Mouse (Mus musculus) neural tube, embryonic 14.5 days (tissue): ENCODE measurements around the gene Wdr90. TPM values are rescaled to one million over a fixed set of nuclear protein-coding genes. Genes with fewer than 3 reads are reported as not detected.

ENCODE experiments used
- ATAC-seq: fragments of 200-750 bp; cut with Nextera tagmentation; 2 replicates; pipeline ENCODE4 v1.8.0; 2017; ENCODE audit warnings: low read depth, mild to moderate bottlenecking, moderate TSS enrichment, moderate library complexity
- H3K27ac ChIP-seq: fragments of 300-500 bp; sonication (generic); 2 replicates; pipeline ENCODE4 v1.5.1; 2014; ENCODE audit warnings: low read depth, mild to moderate bottlenecking, control low read depth, low read length, moderate library complexity, mixed read lengths
- H3K27me3 ChIP-seq: fragments of 300-500 bp; sonication (generic); 2 replicates; pipeline ENCODE4 v1.6.1; 2014; ENCODE audit warnings: low read length; ENCODE audit not compliant: control insufficient read depth, insufficient read depth
- H3K36me3 ChIP-seq: fragments of 300-500 bp; sonication (generic); 2 replicates; pipeline ENCODE4 v1.6.1; 2014; ENCODE audit warnings: low read length, mixed read lengths; ENCODE audit not compliant: control insufficient read depth, insufficient read depth
- H3K4me1 ChIP-seq: fragments of 300-500 bp; sonication (generic); 2 replicates; pipeline ENCODE4 v1.6.1; 2014; ENCODE audit warnings: low read length; ENCODE audit not compliant: control insufficient read depth, insufficient read depth
- H3K4me2 ChIP-seq: fragments of 300-500 bp; sonication (generic); 2 replicates; pipeline ENCODE4 v1.6.1; 2014; ENCODE audit warnings: mild to moderate bottlenecking, low read depth, low read length, control low read depth
- H3K4me3 ChIP-seq: fragments of 300-500 bp; sonication (generic); 2 replicates; pipeline ENCODE4 v1.5.1; 2014; ENCODE audit warnings: low read depth, low read length, control low read depth, mixed read lengths
- H3K9ac ChIP-seq: fragments of 300-500 bp; sonication (generic); replicated peaks from 2 replicates; pipeline ENCODE4 v1.6.1; 2014; ENCODE audit warnings: low read depth, mild to moderate bottlenecking, control low read depth, low read length, mixed read lengths
- H3K9me3 ChIP-seq: fragments of 300-500 bp; sonication (generic); 2 replicates; pipeline ENCODE4 v1.6.1; 2016; ENCODE audit warnings: low read length; ENCODE audit not compliant: control insufficient read depth
- WGBS: fragments of 180-500 bp; shearing (Covaris S2); extraction: QIAGEN DNeasy Blood & Tissue Kit; methylation state at CpG from one replicate; pipeline ENCODE4 v1.1.7; 2014; 5-methylcytosine and 5-hydroxymethylcytosine counted together
- microRNA-seq: library from miRNA; unstranded; fragments of <30 nt; microRNA quantifications from one replicate; pipeline ENCODE4, GENCODE M21; 2016
- polyA plus RNA-seq: library from polyadenylated mRNA; unstranded; fragments of >200 nt; fragmentation: Nextera tagmentation; extraction: Ambion mirVana; gene quantifications from 2 replicates; pipeline ENCODE4 v1.2.1, GENCODE M21; 2014

The Wdr90 gene
- polyA plus RNA-seq, 1 experiment from 2014 or later = 12.1 TPM

- no peaks in the 10 kb centered on the region for H3K36me3 ChIP-seq
- H3K27ac ChIP-seq = peak within 1 kb of the TSS; percentile 57
- H3K4me1 ChIP-seq = peaks cover 32% of the 10 kb centered on the region
- H3K4me3 ChIP-seq = peak within 1 kb of the TSS; percentile 49
- H3K27me3 ChIP-seq = no peaks in the 10 kb centered on the region
- H3K4me2 ChIP-seq = peak within 1 kb of the TSS; percentile 69
- peak within 1 kb of the TSS; percentile 44 for H3K9ac ChIP-seq
- ATAC-seq = peak; percentile 12; the same call in 1 of the 2 replicates
- 8% methylated on average over 6 of the region's 6 CpGs for WGBS
- H3K9me3 ChIP-seq = no peaks in the 10 kb centered on the region
Observed at GRCm38 (mm10) chr17:25795609-25796092, 65.7 kb downstream of the Wdr90 start, which contains the start of gene AC134908.4. Gene AC134908.4, minus strand, starts transcription at chr17:25795659.

GRCm38 (mm10) chr17:25794998-25795397 lies 66.3 kb downstream of the Wdr90 start:
- H3K9me3 ChIP-seq = no peaks in the 10 kb centered on the region
- no peaks in the 10 kb centered on the region for H3K27me3 ChIP-seq
- peak overlapping the region; percentile 69 for H3K4me2 ChIP-seq
- no peaks in the 10 kb centered on the region for H3K36me3 ChIP-seq
- no peak for ATAC-seq
- peaks cover 34% of the 10 kb centered on the region for H3K4me1 ChIP-seq
- peak overlapping the region; percentile 57 for H3K27ac ChIP-seq
- 42% methylated on average over 17 of the region's 17 CpGs for WGBS
- 0 out of 2 replicates have a peak overlapping the region, but pooled peaks have one; percentile 44 for H3K9ac ChIP-seq
- H3K4me3 ChIP-seq = peak overlapping the region; percentile 20

Small RNAs within 50 kb of the gene (microRNA-seq; reads per million reads assigned to microRNA genes)
- not detected for gene Mir3082

Other genes with a start within 250 kb of the Wdr90 start
- 2.6 and 9.0 TPM in 2 replicates for gene Gng13, start 144.3 kb downstream of the Wdr90 start, polyA plus RNA-seq
- 2.5 and 2.9 TPM in 2 replicates for gene Chtf18, start 134.1 kb downstream of the Wdr90 start, polyA plus RNA-seq
- gene Rpusd1, start 133.8 kb downstream of the Wdr90 start, polyA plus RNA-seq = 25.4 and 29.9 TPM in 2 replicates
- gene Mslnl, start 125.5 kb downstream of the Wdr90 start, polyA plus RNA-seq = not detected in 2 replicates
- 1.5 TPM in 1 of 2 replicates, not detected in the other for gene Msln, start 107.1 kb downstream of the Wdr90 start, polyA plus RNA-seq
- 25.4 and 25.9 TPM in 2 replicates for gene Narfl, start 87.7 kb downstream of the Wdr90 start, polyA plus RNA-seq
- 140 and 181 TPM in 2 replicates for gene Haghl, start 75.8 kb downstream of the Wdr90 start, polyA plus RNA-seq
- gene Ccdc78, start 74.9 kb downstream of the Wdr90 start, polyA plus RNA-seq = 0.17 and 0.23 TPM in 2 replicates
- gene Fam173a, start 68.6 kb downstream of the Wdr90 start, polyA plus RNA-seq = 79.9 and 88.4 TPM in 2 replicates
- gene AC134908.4, start 65.8 kb downstream of the Wdr90 start, polyA plus RNA-seq = 0.55 TPM in 1 of 2 replicates, not detected in the other
- 7.3 and 14.3 TPM in 2 replicates for gene Metrn, start 64.4 kb downstream of the Wdr90 start, polyA plus RNA-seq
- 35.2 and 39.4 TPM in 2 replicates for gene Fbxl16, start 52.4 kb downstream of the Wdr90 start, polyA plus RNA-seq
- gene Wdr24, start 37.9 kb downstream of the Wdr90 start, polyA plus RNA-seq = 29.5 and 31.8 TPM in 2 replicates
- gene Jmjd8, start 32.6 kb downstream of the Wdr90 start, polyA plus RNA-seq = 36.7 and 46.4 TPM in 2 replicates
- 335 and 351 TPM in 2 replicates for gene Stub1, start 28.1 kb downstream of the Wdr90 start, polyA plus RNA-seq
- gene Rhbdl1, start 24.2 kb downstream of the Wdr90 start, polyA plus RNA-seq = 42.0 and 67.6 TPM in 2 replicates
- gene Gm20683, start 19.7 kb downstream of the Wdr90 start, polyA plus RNA-seq = 8.2 and 10.6 TPM in 2 replicates
- gene Rhot2, start 16.6 kb downstream of the Wdr90 start, polyA plus RNA-seq = 6.6 and 10.4 TPM in 2 replicates
- 15.7 and 22.4 TPM in 2 replicates for gene Mcrip2, start 7.3 kb upstream of the Wdr90 start, polyA plus RNA-seq
- 65.3 and 73.9 TPM in 2 replicates for gene Mettl26, start 13.6 kb upstream of the Wdr90 start, polyA plus RNA-seq
- 0.30 and 0.67 TPM in 2 replicates for gene Wfikkn1, start 19.4 kb upstream of the Wdr90 start, polyA plus RNA-seq
- gene Rab40c, start 58.2 kb upstream of the Wdr90 start, polyA plus RNA-seq = 25.1 and 29.6 TPM in 2 replicates
- gene Pigq, start 83.4 kb upstream of the Wdr90 start, polyA plus RNA-seq = 66.4 and 76.8 TPM in 2 replicates
- gene Nhlrc4, start 83.5 kb upstream of the Wdr90 start, polyA plus RNA-seq = not detected in 2 replicates
- 0.08 and 0.30 TPM in 2 replicates for gene A930017K11Rik, start 91.1 kb upstream of the Wdr90 start, polyA plus RNA-seq
- gene Capn15, start 124.3 kb upstream of the Wdr90 start, polyA plus RNA-seq = 21.1 and 24.6 TPM in 2 replicates
- 29.0 and 34.1 TPM in 2 replicates for gene Rab11fip3, start 208.1 kb upstream of the Wdr90 start, polyA plus RNA-seq
- 28.4 and 33.4 TPM in 2 replicates for gene Decr2, start 228.8 kb upstream of the Wdr90 start, polyA plus RNA-seq
- gene Nme4, start 234.1 kb upstream of the Wdr90 start, polyA plus RNA-seq = 10.8 and 16.3 TPM in 2 replicates